Mouse (Mus musculus): ENCODE data around the gene Edem3.

The Edem3 gene

GRCm38 (mm10) chr1:151864326-151864725 is 109.2 kb downstream of the Edem3 start:
- no peak for DNase-seq (ENCODE audit: low spot score)
